8 mouse cellular contexts compared by ENCODE assay signal in the genomic region with DNA sequence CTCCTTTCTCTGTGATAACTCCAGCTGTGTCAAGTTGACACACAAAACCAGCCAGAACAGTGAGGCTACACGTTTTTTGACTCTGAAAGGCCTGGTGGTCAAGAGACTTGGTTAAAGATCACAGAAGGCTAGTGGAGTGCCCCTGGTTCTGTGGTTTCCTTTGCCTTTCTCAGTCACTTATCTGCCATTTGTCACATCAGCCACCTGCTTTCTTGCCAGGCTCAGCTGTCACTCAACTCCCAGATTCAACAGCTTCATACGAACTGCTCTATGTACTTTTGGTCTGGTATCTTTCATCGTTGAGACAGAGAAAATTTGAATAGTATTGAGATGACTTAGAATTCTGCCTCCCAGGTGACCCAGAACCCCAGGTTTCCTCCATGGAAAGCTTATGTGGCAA. TPM values are rescaled to one million over a fixed set of nuclear protein-coding genes. Genes with fewer than 3 reads are reported as not detected.
A peak's percentile ranks its signal among the peaks of the same experiment; 100 is the strongest.
DNase-seq lines count a peak whose midpoint lies in the region; ATAC-seq and TF ChIP-seq lines count a peak whose summit lies in the region.

No protein-coding gene starts in this region.

- no peaks in the 10 kb centered on the region for H3K79me2 ChIP-seq in CH12.LX (replicated peaks; ENCODE audit: control insufficient read depth, extremely low read depth, insufficient read depth, poor library complexity, severe bottlenecking)

- no peak for ATAC-seq in forebrain, embryonic 15.5 days (replicated peaks)
- ATAC-seq in midbrain, embryonic 13.5 days = no peak
- no peak for ATAC-seq in CD4-positive, CD25-positive, alpha-beta regulatory T cell, adult 4 months

- dilution Hi-C loops in CH12.LX (cut with MboI; ENCODE audit: extremely low pct_ligation_motif_present, extremely low pct_unique_long_range_greater_than_20kb, low sequenced_read_pairs) = no loop called here

- TF ChIP-seq CTCF in kidney, adult 2 months (conservative IDR thresholded peaks at IDR 0.05; ENCODE audit: insufficient read depth, insufficient read length, low read depth, low read length) = no peak
- TF ChIP-seq CTCF in CH12.LX (conservative IDR thresholded peaks at IDR 0.05 in 1 of 2, IDR thresholded peaks at IDR 0.05 in 1 of 2; ENCODE audit: low read depth in 2 of 2, low read length in 2 of 2) = no peak

- TF ChIP-seq RAD21 in CH12.LX (IDR thresholded peaks at IDR 0.05; ENCODE audit: low read depth, low read length) = no peak

- no peaks in the 10 kb centered on the region for H3K4me1 ChIP-seq in kidney, adult 2 months (ENCODE audit: control insufficient read depth, insufficient read depth, low read length)
- H3K4me1 ChIP-seq in CH12.LX (ENCODE audit: control insufficient read depth in 1 of 2, insufficient read depth in 2 of 2) = peaks cover 18 to 35% of the 10 kb centered on the region in 2 experiments
- peaks cover 14% of the 10 kb centered on the region; the same call in 1 of the 2 replicates for H3K4me1 ChIP-seq in forebrain, embryonic 15.5 days
- peaks cover 18% of the 10 kb centered on the region for H3K4me1 ChIP-seq in midbrain, embryonic 13.5 days (replicated peaks)

- no peaks in the 10 kb centered on the region for H3K27me3 ChIP-seq in kidney, adult 2 months (replicated peaks; ENCODE audit: control insufficient read depth, insufficient read depth, low read length)
- no peaks in the 10 kb centered on the region for H3K27me3 ChIP-seq in CH12.LX (replicated peaks)
- H3K27me3 ChIP-seq in forebrain, embryonic 15.5 days = no peaks in the 10 kb centered on the region
- H3K27me3 ChIP-seq in midbrain, embryonic 13.5 days = no peaks in the 10 kb centered on the region

- H3K36me3 ChIP-seq in kidney, adult 2 months (ENCODE audit: control insufficient read depth, insufficient read depth, low read length) = no peaks in the 10 kb centered on the region
- H3K36me3 ChIP-seq in CH12.LX (replicated peaks in 1 of 2; ENCODE audit: control insufficient read depth in 1 of 2, insufficient read depth in 1 of 2, low read length in 1 of 2) = no peaks in the 10 kb centered on the region
- no peaks in the 10 kb centered on the region for H3K36me3 ChIP-seq in forebrain, embryonic 15.5 days
- H3K36me3 ChIP-seq in midbrain, embryonic 13.5 days = no peaks in the 10 kb centered on the region

- DNase-seq in kidney, adult 2 months = no peak
- DNase-seq in kidney, postnatal 25 days = no peak
- DNase-seq in CH12.LX (ENCODE audit: extremely low read depth) = peak; percentile 39
- DNase-seq in testis, postnatal 14 days (ENCODE audit: low spot score) = no peak
- DNase-seq in urinary bladder, postnatal 36 days (ENCODE audit: low spot score in 2 of 2) = no peak

- H3K4me3 ChIP-seq in kidney, adult 2 months (ENCODE audit: insufficient read depth, low read depth, low read length) = no peak overlapping the region
- H3K4me3 ChIP-seq in CH12.LX (replicated peaks in 1 of 3; ENCODE audit: low read depth in 2 of 3, low read length in 2 of 3, poor library complexity in 1 of 3) = no peak overlapping the region
- H3K4me3 ChIP-seq in forebrain, embryonic 15.5 days = no peak overlapping the region
- H3K4me3 ChIP-seq in midbrain, embryonic 13.5 days (replicated peaks) = no peak overlapping the region

- no peak for TF ChIP-seq POLR2A in kidney, adult 2 months (IDR thresholded peaks at IDR 0.05; ENCODE audit: low read depth, low read length)
- no peak for TF ChIP-seq POLR2A in CH12.LX (IDR thresholded peaks at IDR 0.05; ENCODE audit: low read depth, low read length)

- TF ChIP-seq EP300 in CH12.LX (IDR thresholded peaks at IDR 0.05; ENCODE audit: low read length) = 0 out of 2 replicates have a peak, but pooled peaks have one; percentile 27

- 50% methylated on average over 3 of the region's 3 CpGs for WGBS in kidney, adult 2 months
- WGBS in forebrain, embryonic 15.5 days = 48% methylated on average over 3 of the region's 3 CpGs
- 44% methylated on average over 3 of the region's 3 CpGs for WGBS in midbrain, embryonic 13.5 days

- no peak overlapping the region for H3K4me2 ChIP-seq in CH12.LX (ENCODE audit: insufficient read depth, low read depth, poor library complexity, severe bottlenecking)
- H3K4me2 ChIP-seq in forebrain, embryonic 15.5 days (replicated peaks) = no peak overlapping the region
- no peak overlapping the region for H3K4me2 ChIP-seq in midbrain, embryonic 13.5 days (replicated peaks)

- H3K27ac ChIP-seq in kidney, adult 2 months (ENCODE audit: insufficient read depth, low read depth, low read length) = peak overlapping the region; percentile 32
- no peak overlapping the region for H3K27ac ChIP-seq in CH12.LX (ENCODE audit: insufficient read depth, low read depth)
- H3K27ac ChIP-seq in forebrain, embryonic 15.5 days (replicated peaks) = peak overlapping the region; percentile 74
- peak overlapping the region; percentile 91 for H3K27ac ChIP-seq in midbrain, embryonic 13.5 days

- no peaks in the 10 kb centered on the region for H3K9me3 ChIP-seq in CH12.LX (replicated peaks; ENCODE audit: low read length)
- H3K9me3 ChIP-seq in forebrain, embryonic 15.5 days = no peaks in the 10 kb centered on the region
- H3K9me3 ChIP-seq in midbrain, embryonic 13.5 days = no peaks in the 10 kb centered on the region

- H3K9ac ChIP-seq in CH12.LX (ENCODE audit: insufficient read depth, low read depth) = no peak overlapping the region
- H3K9ac ChIP-seq in forebrain, embryonic 15.5 days (replicated peaks) = no peak overlapping the region
- no peak overlapping the region for H3K9ac ChIP-seq in midbrain, embryonic 13.5 days (replicated peaks)

- in situ Hi-C loops in CH12.LX (cut with MboI; ENCODE audit: low pct_ligation_motif_present, low pct_unique_long_range_greater_than_20kb, low sequenced_read_pairs) = no loop called here

TF ChIP-seq in CH12.LX, 34 proteins besides CTCF, POLR2A, EP300 and RAD21:
- no peak for TF ChIP-seq MAZ (IDR thresholded peaks at IDR 0.05; ENCODE audit: low read depth, low read length)
- TF ChIP-seq BHLHE40 (IDR thresholded peaks at IDR 0.05; ENCODE audit: low read depth, low read length) = peak; percentile 49; the same call in 1 of the 2 replicates
- TF ChIP-seq POLR2AphosphoS2 (IDR thresholded peaks at IDR 0.05; ENCODE audit: low read depth, low read length) = no peak
- no peak for TF ChIP-seq ZMIZ1 (IDR thresholded peaks at IDR 0.05; ENCODE audit: low read depth, low read length)
- TF ChIP-seq TCF12 (IDR thresholded peaks at IDR 0.05; ENCODE audit: low read depth, low read length) = peak; percentile 47; the same call in 1 of the 2 replicates

RNA-seq across cellular contexts. Expression of a gene that starts 21.9 kb away (rescaled TPM):
- polyA plus RNA-seq in kidney, adult 2 months (2012; rRNA removed) = 7.1 and 7.5 TPM in 2 replicates
- total RNA-seq in CH12.LX (2012; rRNA removed) (1.6 and 4.4 TPM in 2 replicates), CH12.LX (2014; rRNA removed) (3.7 and 3.8 TPM in 2 replicates)
- polyA plus RNA-seq in CH12.LX (2012; ENCODE audit: insufficient read length, low read depth) = 4.7 and 5.2 TPM in 2 replicates
- polyA plus RNA-seq in forebrain, embryonic 15.5 days (2015; fragmentation: Nextera tagmentation; extraction: Ambion mirVana) = 0.18 and 0.31 TPM in 2 replicates
- 0.50 and 0.59 TPM in 2 replicates for polyA plus RNA-seq in midbrain, embryonic 13.5 days (2015; fragmentation: Nextera tagmentation; extraction: Ambion mirVana)
- 1 to 10 TPM in 1 of 2 experiments, not detected in 1; 1.1 TPM for polyA plus RNA-seq in CD4-positive, CD25-positive, alpha-beta regulatory T cell, adult 4 months (2017; shearing (Covaris generic))

RNA-seq across cellular contexts. Expression of a gene that starts 52.3 kb away (rescaled TPM):
- polyA plus RNA-seq in kidney, adult 2 months (2012; rRNA removed) = 18.0 and 18.1 TPM in 2 replicates
- 4.4 and 6.5 TPM in 2 replicates for total RNA-seq in CH12.LX (2012; rRNA removed)
- 2.9 and 4.7 TPM in 2 replicates for total RNA-seq in CH12.LX (2014; rRNA removed)
- 2.7 and 3.1 TPM in 2 replicates for polyA plus RNA-seq in CH12.LX (2012; ENCODE audit: insufficient read length, low read depth)
- polyA plus RNA-seq in forebrain, embryonic 15.5 days (2015; fragmentation: Nextera tagmentation; extraction: Ambion mirVana) = 47.8 and 52.6 TPM in 2 replicates
- 46.4 and 50.2 TPM in 2 replicates for polyA plus RNA-seq in midbrain, embryonic 13.5 days (2015; fragmentation: Nextera tagmentation; extraction: Ambion mirVana)
- 10 to 100 TPM in 1 of 2 experiments, 1 to 10 TPM in 1; 9.0 to 11.3 TPM for polyA plus RNA-seq in CD4-positive, CD25-positive, alpha-beta regulatory T cell, adult 4 months (2017; shearing (Covaris generic))
